Mouse (Mus musculus) neural tube, embryonic 15.5 days (tissue): ENCODE measurements around the gene Iqschfp. TPM values are rescaled to one million over a fixed set of nuclear protein-coding genes. Genes with fewer than 3 reads are reported as not detected.
A peak's percentile ranks its signal among the peaks of the same experiment; 100 is the strongest.

ENCODE experiments used
- ATAC-seq: fragments of 200-750 bp; cut with Nextera tagmentation; 2 replicates; pipeline ENCODE4 v1.8.0; 2017; ENCODE audit warnings: mild to moderate bottlenecking, moderate TSS enrichment, moderate library complexity; ENCODE audit not compliant: low FRiP score
- H3K27ac ChIP-seq: fragments of 300-500 bp; sonication (generic); replicated peaks from 2 replicates; pipeline ENCODE4 v1.5.1; 2015; ENCODE audit warnings: mild to moderate bottlenecking, inconsistent platforms
- H3K27me3 ChIP-seq: fragments of 300-500 bp; sonication (generic); replicated peaks from 2 replicates; pipeline ENCODE4 v1.6.1; 2015; ENCODE audit warnings: inconsistent platforms
- H3K36me3 ChIP-seq: fragments of 300-500 bp; sonication (generic); 2 replicates; pipeline ENCODE4 v1.6.1; 2015; ENCODE audit warnings: inconsistent platforms
- H3K4me1 ChIP-seq: fragments of 300-500 bp; sonication (generic); 2 replicates; pipeline ENCODE4 v1.6.1; 2015; ENCODE audit warnings: inconsistent platforms
- H3K4me2 ChIP-seq: fragments of 300-500 bp; sonication (generic); 2 replicates; pipeline ENCODE4 v1.6.1; 2015; ENCODE audit warnings: inconsistent platforms, mild to moderate bottlenecking, moderate library complexity
- H3K4me3 ChIP-seq: fragments of 300-500 bp; sonication (generic); replicated peaks from 2 replicates; pipeline ENCODE4 v1.5.1; 2015; ENCODE audit warnings: mild to moderate bottlenecking, inconsistent platforms
- H3K9ac ChIP-seq: fragments of 300-500 bp; sonication (generic); replicated peaks from 2 replicates; pipeline ENCODE4 v1.6.1; 2015; ENCODE audit warnings: mild to moderate bottlenecking, inconsistent platforms
- H3K9me3 ChIP-seq: fragments of 300-500 bp; sonication (generic); replicated peaks from 2 replicates; pipeline ENCODE4 v1.6.1; 2016; ENCODE audit warnings: inconsistent platforms
- WGBS: fragments of 180-500 bp; shearing (Covaris S2); methylation state at CpG from one replicate; pipeline ENCODE4 v1.1.7; 2015; ENCODE audit warnings: mixed read lengths; 5-methylcytosine and 5-hydroxymethylcytosine counted together
- polyA plus RNA-seq: library from polyadenylated mRNA; unstranded; fragments of >200 nt; fragmentation: Nextera tagmentation; extraction: Ambion mirVana; gene quantifications from 2 replicates; pipeline ENCODE4 v1.2.1, GENCODE M21; 2015

Gene Iqschfp
- polyA plus RNA-seq, 1 experiment from 2014 or later, result 7.2 TPM

- H3K4me3 ChIP-seq, result no peak overlapping the region
- H3K9me3 ChIP-seq, result no peaks in the 10 kb centered on the region
- no peak overlapping the region for H3K9ac ChIP-seq
- no peak overlapping the region for H3K4me2 ChIP-seq
- WGBS, result 3% methylated on average over 1 of the region's 1 CpGs
- no peaks in the 10 kb centered on the region for H3K4me1 ChIP-seq
- no peaks in the 10 kb centered on the region for H3K27me3 ChIP-seq
- ATAC-seq, result no peak
- no peaks in the 10 kb centered on the region for H3K36me3 ChIP-seq
- H3K27ac ChIP-seq, result no peak overlapping the region
Measured at GRCm38 (mm10) chr3:68305647-68306046, 413.6 kb downstream of the Iqschfp start.

GRCm38 (mm10) chr3:68306726-68307125, 414.7 kb downstream of the Iqschfp start:
- H3K4me3 ChIP-seq, result no peak overlapping the region
- no peak overlapping the region for H3K9ac ChIP-seq
- no peaks in the 10 kb centered on the region for H3K36me3 ChIP-seq
- H3K4me1 ChIP-seq, result no peaks in the 10 kb centered on the region
- H3K9me3 ChIP-seq, result no peaks in the 10 kb centered on the region
- ATAC-seq, result no peak
- 25% methylated on average over 4 of the region's 4 CpGs for WGBS
- H3K27me3 ChIP-seq, result no peaks in the 10 kb centered on the region
- no peak overlapping the region for H3K27ac ChIP-seq
- no peak overlapping the region for H3K4me2 ChIP-seq

DNA sequence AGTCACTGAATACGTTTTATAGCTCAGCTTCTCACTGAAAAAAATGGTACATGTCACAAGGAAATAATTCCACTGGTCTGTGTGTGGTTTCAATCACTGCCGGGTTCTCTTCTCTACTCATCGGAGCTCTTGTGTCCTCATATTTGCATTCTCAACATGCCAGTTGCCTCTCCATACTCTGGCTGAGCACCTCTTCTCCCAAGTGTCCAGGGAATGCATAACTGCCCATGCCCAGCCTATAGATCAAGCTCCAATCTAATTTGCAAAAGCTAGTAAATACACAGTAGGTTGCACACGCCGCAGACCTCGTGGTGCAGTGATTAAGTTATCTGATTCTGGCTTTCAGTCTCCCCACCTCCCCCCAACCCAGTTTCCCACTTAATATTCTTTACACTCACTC, 433.5 kb downstream of the Iqschfp start:
- WGBS, result 61% methylated on average over 6 of the region's 6 CpGs
- H3K4me1 ChIP-seq, result peaks cover 3% of the 10 kb centered on the region
- no peak overlapping the region for H3K27ac ChIP-seq
- no peaks in the 10 kb centered on the region for H3K27me3 ChIP-seq
- no peak overlapping the region for H3K9ac ChIP-seq
- no peak for ATAC-seq
- H3K36me3 ChIP-seq, result no peaks in the 10 kb centered on the region
- no peak overlapping the region for H3K4me2 ChIP-seq
- H3K9me3 ChIP-seq, result no peaks in the 10 kb centered on the region
- no peak overlapping the region for H3K4me3 ChIP-seq

DNA sequence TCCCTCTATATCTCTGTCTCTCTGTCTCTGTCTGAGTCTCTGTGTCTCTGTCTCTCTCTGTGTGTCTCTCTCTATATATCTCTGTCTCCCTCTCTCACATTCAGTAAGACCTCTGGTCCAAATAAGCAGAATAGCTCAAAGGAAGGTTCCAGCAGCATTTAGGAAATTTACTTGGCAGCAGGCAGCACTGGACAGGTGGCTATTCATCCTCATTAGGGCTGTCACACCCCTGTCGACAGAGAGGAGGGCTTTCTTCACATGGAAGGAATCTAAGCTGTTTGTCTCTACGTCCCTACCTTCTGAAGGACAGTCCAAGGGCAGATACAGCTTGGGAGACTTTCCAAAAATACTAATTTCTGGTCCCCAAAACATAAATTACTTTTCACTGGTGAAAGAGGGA, 440.5 kb downstream of the Iqschfp start:
- ATAC-seq, result no peak
- no peak overlapping the region for H3K4me2 ChIP-seq
- 45% methylated on average over 2 of the region's 2 CpGs for WGBS

DNA sequence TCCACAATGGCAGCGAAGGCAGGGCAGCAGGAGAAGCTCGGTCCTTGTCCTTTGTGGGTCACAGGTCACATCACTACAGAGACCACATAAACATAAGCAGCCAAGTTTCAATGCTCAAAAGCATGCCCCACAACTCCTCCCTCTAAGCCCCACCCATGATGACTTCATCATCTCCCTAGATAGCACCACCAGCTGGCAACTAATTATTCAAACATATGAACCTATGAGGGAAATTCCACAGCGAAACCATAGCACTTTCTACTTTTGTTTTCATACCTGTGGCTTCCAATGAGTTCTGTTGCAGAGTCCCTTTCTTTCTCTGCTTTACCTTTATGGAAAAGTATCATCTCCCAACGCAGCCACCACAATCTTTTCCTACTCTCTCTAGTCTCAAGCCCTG, 443.5 kb downstream of the Iqschfp start:
- ATAC-seq, result no peak

More for the DNA sequence above, 440.5 kb downstream of the Iqschfp start:
- H3K4me3 ChIP-seq, result no peak overlapping the region
- no peaks in the 10 kb centered on the region for H3K9me3 ChIP-seq
- no peak overlapping the region for H3K9ac ChIP-seq
- no peak overlapping the region for H3K27ac ChIP-seq
- no peaks in the 10 kb centered on the region for H3K36me3 ChIP-seq
- H3K27me3 ChIP-seq, result no peaks in the 10 kb centered on the region
- H3K4me1 ChIP-seq, result no peaks in the 10 kb centered on the region

GRCm38 (mm10) chr3:68350624-68351023, 458.6 kb downstream of the Iqschfp start:
- H3K9ac ChIP-seq, result no peak overlapping the region
- no peak overlapping the region for H3K4me3 ChIP-seq
- ATAC-seq, result 0 out of 2 replicates have a peak, but pooled peaks have one; percentile 45
- 34% methylated on average over 6 of the region's 6 CpGs for WGBS
- H3K9me3 ChIP-seq, result no peaks in the 10 kb centered on the region; the same call in 1 of the 2 replicates
- no peak overlapping the region for H3K27ac ChIP-seq
- no peaks in the 10 kb centered on the region for H3K27me3 ChIP-seq
- no peak overlapping the region for H3K4me2 ChIP-seq
- peaks cover 15% of the 10 kb centered on the region for H3K4me1 ChIP-seq
- H3K36me3 ChIP-seq, result no peaks in the 10 kb centered on the region

More for the DNA sequence above, 443.5 kb downstream of the Iqschfp start:
- Histone ChIP-seq H3K9me3 (no peaks in the 10 kb centered on the region), H3K4me3 (no peak overlapping the region), H3K27me3 (no peaks in the 10 kb centered on the region), H3K9ac (no peak overlapping the region), H3K27ac (no peak overlapping the region), H3K4me2 (no peak overlapping the region), H3K36me3 (no peaks in the 10 kb centered on the region), H3K4me1 (no peaks in the 10 kb centered on the region)
- 93% methylated on average over 4 of the region's 4 CpGs for WGBS

DNA sequence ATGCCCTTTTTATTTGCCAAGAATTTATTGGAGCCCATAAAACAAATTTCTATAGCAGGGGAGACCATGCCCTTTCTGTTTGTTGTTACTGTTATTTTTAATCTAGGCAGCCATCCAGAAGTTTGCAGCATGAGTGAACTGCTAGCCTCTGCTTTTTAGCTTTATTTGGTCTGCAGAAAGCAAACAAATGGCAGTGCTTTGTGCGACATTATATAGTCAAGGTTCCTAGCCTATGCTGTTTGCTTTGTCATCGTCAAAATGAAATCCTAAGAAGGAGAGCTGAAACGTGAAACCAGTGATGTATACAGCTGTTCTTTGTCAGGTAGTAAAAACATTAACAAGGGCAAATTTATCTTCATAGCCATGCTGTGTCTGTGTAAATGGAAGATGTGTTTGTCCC, 459.4 kb downstream of the Iqschfp start:
- H3K27me3 ChIP-seq, result no peaks in the 10 kb centered on the region
- WGBS, result 26% methylated on average over 3 of the region's 3 CpGs
- peaks cover 15% of the 10 kb centered on the region for H3K4me1 ChIP-seq
- no peak overlapping the region for H3K4me3 ChIP-seq
- no peak overlapping the region for H3K4me2 ChIP-seq
- H3K36me3 ChIP-seq, result no peaks in the 10 kb centered on the region
- no peaks in the 10 kb centered on the region; the same call in 1 of the 2 replicates for H3K9me3 ChIP-seq
- H3K27ac ChIP-seq, result no peak overlapping the region
- ATAC-seq, result no peak
- no peak overlapping the region for H3K9ac ChIP-seq

DNA sequence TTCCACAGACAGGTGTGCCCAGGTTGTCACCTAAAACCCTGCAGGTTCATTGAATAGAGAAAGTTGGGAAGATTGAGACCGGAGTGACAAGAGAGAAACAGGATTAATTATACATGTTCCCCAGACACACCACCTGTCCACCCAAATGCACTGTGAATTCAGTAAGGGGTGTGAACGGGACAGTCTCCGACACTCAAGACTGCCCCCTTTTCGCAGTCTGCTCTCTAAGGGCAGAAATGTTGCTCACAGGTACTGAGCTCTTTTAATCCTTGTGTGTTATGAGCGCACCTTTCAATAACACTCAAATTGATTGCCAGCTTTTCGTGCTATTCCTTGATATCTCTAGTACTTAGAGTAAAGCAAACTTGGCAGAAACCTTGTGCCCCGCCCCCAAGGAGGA, 460.9 kb downstream of the Iqschfp start:
- no peaks in the 10 kb centered on the region; the same call in 1 of the 2 replicates for H3K9me3 ChIP-seq
- H3K9ac ChIP-seq, result no peak overlapping the region
- no peak for ATAC-seq
- H3K36me3 ChIP-seq, result no peaks in the 10 kb centered on the region
- no peak overlapping the region for H3K4me2 ChIP-seq
- H3K4me3 ChIP-seq, result no peak overlapping the region
- H3K27ac ChIP-seq, result no peak overlapping the region
- peaks cover 15% of the 10 kb centered on the region for H3K4me1 ChIP-seq
- WGBS, result 94% methylated on average over 7 of the region's 7 CpGs
- no peaks in the 10 kb centered on the region for H3K27me3 ChIP-seq

GRCm38 (mm10) chr3:68353492-68353891, 461.5 kb downstream of the Iqschfp start:
- H3K4me1 ChIP-seq, result peaks cover 15% of the 10 kb centered on the region
- no peak overlapping the region for H3K9ac ChIP-seq
- H3K27ac ChIP-seq, result no peak overlapping the region
- ATAC-seq, result no peak
- no peak overlapping the region for H3K4me3 ChIP-seq
- no peak overlapping the region for H3K4me2 ChIP-seq
- H3K9me3 ChIP-seq, result no peaks in the 10 kb centered on the region; the same call in 1 of the 2 replicates
- H3K36me3 ChIP-seq, result no peaks in the 10 kb centered on the region
- 69% methylated on average over 3 of the region's 3 CpGs for WGBS
- no peaks in the 10 kb centered on the region for H3K27me3 ChIP-seq

DNA sequence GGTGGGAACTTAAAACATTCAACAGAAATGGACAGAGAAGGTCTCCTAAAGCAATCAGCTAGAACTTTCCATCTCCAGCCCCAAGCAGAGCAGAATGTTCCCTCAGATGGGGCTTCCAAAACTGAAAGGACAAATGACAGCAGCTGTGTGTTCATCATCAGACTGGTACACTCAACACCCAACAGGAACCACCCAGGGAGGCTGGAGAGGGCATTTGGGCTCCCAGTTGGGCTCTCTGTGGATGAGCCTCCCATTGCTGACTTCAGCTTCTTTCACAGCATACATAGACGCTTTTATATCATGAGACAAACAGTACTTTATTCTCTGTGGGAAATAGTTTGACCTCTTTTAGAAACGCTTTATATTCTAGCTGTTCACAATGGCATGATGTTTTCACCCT, 464.5 kb downstream of the Iqschfp start:
- peaks cover 3% of the 10 kb centered on the region; the same call in 1 of the 2 replicates for H3K4me1 ChIP-seq
- H3K4me2 ChIP-seq, result no peak overlapping the region
- H3K36me3 ChIP-seq, result no peaks in the 10 kb centered on the region
- WGBS, result 84% methylated on average over 2 of the region's 2 CpGs
- H3K9me3 ChIP-seq, result no peaks in the 10 kb centered on the region; the same call in 1 of the 2 replicates
- no peak for ATAC-seq
- H3K4me3 ChIP-seq, result no peak overlapping the region
- H3K27ac ChIP-seq, result no peak overlapping the region
- H3K9ac ChIP-seq, result no peak overlapping the region
- no peaks in the 10 kb centered on the region for H3K27me3 ChIP-seq

GRCm38 (mm10) chr3:68368029-68368428, 476.0 kb downstream of the Iqschfp start:
- ATAC-seq, result no peak
- no peaks in the 10 kb centered on the region for H3K4me1 ChIP-seq
- no peak overlapping the region for H3K27ac ChIP-seq
- no peaks in the 10 kb centered on the region for H3K27me3 ChIP-seq
- no peak overlapping the region for H3K4me3 ChIP-seq
- no peak overlapping the region for H3K4me2 ChIP-seq
- no peaks in the 10 kb centered on the region for H3K9me3 ChIP-seq
- H3K36me3 ChIP-seq, result no peaks in the 10 kb centered on the region
- no peak overlapping the region for H3K9ac ChIP-seq

- Histone ChIP-seq H3K4me3 (no peak overlapping the region), H3K9ac (no peak overlapping the region), H3K27me3 (no peaks in the 10 kb centered on the region), H3K9me3 (no peaks in the 10 kb centered on the region), H3K4me1 (peaks cover 4% of the 10 kb centered on the region; the same call in 1 of the 2 replicates), H3K36me3 (no peaks in the 10 kb centered on the region), H3K4me2 (no peak overlapping the region), H3K27ac (no peak overlapping the region)
- no CpG with 5 or more reads among the region's 1 CpGs for WGBS
- ATAC-seq, result no peak
Measured at GRCm38 (mm10) chr3:68372925-68373324, 480.9 kb downstream of the Iqschfp start.

GRCm38 (mm10) chr3:68375100-68375508, 483.1 kb downstream of the Iqschfp start:
- H3K9ac ChIP-seq, result no peak overlapping the region
- WGBS, result 43% methylated on average over 10 of the region's 10 CpGs
- no peak overlapping the region for H3K4me3 ChIP-seq
- no peak overlapping the region for H3K27ac ChIP-seq
- ATAC-seq, result no peak
- no peaks in the 10 kb centered on the region for H3K27me3 ChIP-seq
- no peaks in the 10 kb centered on the region for H3K9me3 ChIP-seq
- no peaks in the 10 kb centered on the region for H3K36me3 ChIP-seq
- H3K4me1 ChIP-seq, result peaks cover 4% of the 10 kb centered on the region; the same call in 1 of the 2 replicates
- peak overlapping the region; percentile 14; the same call in 1 of the 2 replicates for H3K4me2 ChIP-seq
